Mouse (Mus musculus) intestine, embryonic 16.5 days (tissue): ENCODE measurements at regions not wholly inside any gene's neighbourhood (a gene's known extent, or its start where the extent isn't known, plus 50 kb on each side); places are given as distances from the start of the nearest gene placed in this dataset.

Experiments
- ATAC-seq: fragments of 200-750 bp; cut with Nextera tagmentation; 2 replicates; pipeline ENCODE4 v1.8.0; 2017; ENCODE audit warnings: moderate TSS enrichment, moderate library complexity
- H3K27ac ChIP-seq: fragments of 300-500 bp; sonication (generic); 2 replicates; pipeline ENCODE4 v1.5.1; 2014; ENCODE audit warnings: mild to moderate bottlenecking, low read length
- H3K27me3 ChIP-seq: fragments of 300-500 bp; sonication (generic); replicated peaks from 2 replicates; pipeline ENCODE4 v1.6.1; 2014; ENCODE audit warnings: low read length, control low read depth, mixed read lengths; ENCODE audit not compliant: control insufficient read depth, insufficient read depth
- H3K36me3 ChIP-seq: fragments of 300-500 bp; sonication (generic); 2 replicates; pipeline ENCODE4 v1.6.1; 2014; ENCODE audit warnings: low read length, control low read depth; ENCODE audit not compliant: control insufficient read depth, insufficient read depth
- H3K4me1 ChIP-seq: fragments of 300-500 bp; sonication (generic); 2 replicates; pipeline ENCODE4 v1.6.1; 2014; ENCODE audit warnings: low read length, control low read depth, mixed read lengths; ENCODE audit not compliant: control insufficient read depth, insufficient read depth
- H3K4me2 ChIP-seq: fragments of 300-500 bp; sonication (generic); 2 replicates; pipeline ENCODE4 v1.6.1; 2014; ENCODE audit warnings: low read depth, low read length, control low read depth
- H3K4me3 ChIP-seq: fragments of 300-500 bp; sonication (generic); 2 replicates; pipeline ENCODE4 v1.5.1; 2014; ENCODE audit warnings: mild to moderate bottlenecking, low read length
- H3K9ac ChIP-seq: fragments of 300-500 bp; sonication (generic); 2 replicates; pipeline ENCODE4 v1.6.1; 2014; ENCODE audit warnings: low read depth, low read length
- H3K9me3 ChIP-seq: fragments of 300-500 bp; sonication (generic); 2 replicates; pipeline ENCODE4 v1.6.1; 2016; ENCODE audit warnings: low read length, control low read depth; ENCODE audit not compliant: control insufficient read depth
- WGBS: fragments of 180-500 bp; shearing (Covaris S2); extraction: QIAGEN DNeasy Blood & Tissue Kit; methylation state at CpG from one replicate; pipeline ENCODE4 v1.1.7; 2014; 5-methylcytosine and 5-hydroxymethylcytosine counted together

GRCm38 (mm10) chr10:11875145-11876131, 532.2 kb downstream of the Epm2a start:
- no peaks in the 10 kb centered on the region for H3K4me1 ChIP-seq
- 62% methylated on average over 5 of the region's 5 CpGs for WGBS
- no peaks in the 10 kb centered on the region for H3K9me3 ChIP-seq
- no peaks in the 10 kb centered on the region for H3K36me3 ChIP-seq
- H3K4me3 ChIP-seq = no peak overlapping the region
- ATAC-seq = no peak
- H3K9ac ChIP-seq = no peak overlapping the region
- no peak overlapping the region for H3K27ac ChIP-seq
- no peaks in the 10 kb centered on the region for H3K27me3 ChIP-seq
- no peak overlapping the region for H3K4me2 ChIP-seq

GRCm38 (mm10) chr10:11886237-11886636, 543.0 kb downstream of the Epm2a start:
- WGBS = 92% methylated on average over 4 of the region's 4 CpGs

GRCm38 (mm10) chr10:11888953-11889352, 545.7 kb downstream of the Epm2a start:
- H3K4me2 ChIP-seq = no peak overlapping the region
- no peaks in the 10 kb centered on the region for H3K36me3 ChIP-seq
- no peak overlapping the region for H3K9ac ChIP-seq
- H3K4me1 ChIP-seq = no peaks in the 10 kb centered on the region
- no peaks in the 10 kb centered on the region for H3K9me3 ChIP-seq
- no peak for ATAC-seq
- H3K4me3 ChIP-seq = no peak overlapping the region
- no peaks in the 10 kb centered on the region for H3K27me3 ChIP-seq
- 68% methylated on average over 2 of the region's 2 CpGs for whole genome bisulfite sequencing
- H3K27ac ChIP-seq = no peak overlapping the region

More at GRCm38 (mm10) chr10:11886237-11886636, 543.0 kb downstream of the Epm2a start:
- Histone ChIP-seq H3K4me2 (no peak overlapping the region), H3K4me1 (no peaks in the 10 kb centered on the region), H3K4me3 (no peak overlapping the region), H3K27ac (no peak overlapping the region), H3K9ac (no peak overlapping the region), H3K27me3 (no peaks in the 10 kb centered on the region), H3K9me3 (no peaks in the 10 kb centered on the region), H3K36me3 (no peaks in the 10 kb centered on the region)
- ATAC-seq = no peak

GRCm38 (mm10) chr10:11922132-11922531, 578.9 kb downstream of the Epm2a start:
- H3K27me3 ChIP-seq = no peaks in the 10 kb centered on the region
- no peaks in the 10 kb centered on the region for H3K4me1 ChIP-seq
- H3K36me3 ChIP-seq = no peaks in the 10 kb centered on the region
- no peak overlapping the region for H3K4me3 ChIP-seq
- H3K27ac ChIP-seq = no peak overlapping the region
- H3K9ac ChIP-seq = no peak overlapping the region
- no peaks in the 10 kb centered on the region for H3K9me3 ChIP-seq
- ATAC-seq = no peak
- WGBS = 92% methylated on average over 3 of the region's 3 CpGs
- H3K4me2 ChIP-seq = no peak overlapping the region

- Histone ChIP-seq H3K36me3 (no peaks in the 10 kb centered on the region), H3K9ac (no peak overlapping the region), H3K9me3 (no peaks in the 10 kb centered on the region), H3K4me3 (no peak overlapping the region), H3K4me2 (no peak overlapping the region), H3K27me3 (no peaks in the 10 kb centered on the region), H3K4me1 (no peaks in the 10 kb centered on the region), H3K27ac (no peak overlapping the region)
- no peak for ATAC-seq
- WGBS = 91% methylated on average over 2 of the region's 2 CpGs
These were observed 595.0 kb downstream of the Epm2a start for GRCm38 (mm10) chr10:11938164-11938563.

GRCm38 (mm10) chr10:11942772-11943171, 599.6 kb downstream of the Epm2a start:
- no peaks in the 10 kb centered on the region for H3K27me3 ChIP-seq
- no peak overlapping the region for H3K4me2 ChIP-seq
- no peak overlapping the region for H3K27ac ChIP-seq
- H3K36me3 ChIP-seq = no peaks in the 10 kb centered on the region
- no peaks in the 10 kb centered on the region for H3K9me3 ChIP-seq
- 85% methylated on average over 2 of the region's 2 CpGs for WGBS
- H3K4me3 ChIP-seq = no peak overlapping the region
- no peaks in the 10 kb centered on the region for H3K4me1 ChIP-seq
- no peak overlapping the region for H3K9ac ChIP-seq
- no peak for ATAC-seq

GRCm38 (mm10) chr10:11960327-11960922, 617.2 kb downstream of the Epm2a start:
- H3K4me2 ChIP-seq = no peak overlapping the region
- 39% methylated on average over 3 of the region's 3 CpGs for WGBS
- H3K4me3 ChIP-seq = no peak overlapping the region
- H3K9me3 ChIP-seq = no peaks in the 10 kb centered on the region
- H3K4me1 ChIP-seq = no peaks in the 10 kb centered on the region
- H3K36me3 ChIP-seq = no peaks in the 10 kb centered on the region
- no peaks in the 10 kb centered on the region for H3K27me3 ChIP-seq
- H3K27ac ChIP-seq = no peak overlapping the region
- no peak for ATAC-seq
- no peak overlapping the region for H3K9ac ChIP-seq

- no peak for ATAC-seq
- H3K9ac ChIP-seq = no peak overlapping the region
- no peak overlapping the region for H3K4me2 ChIP-seq
- H3K27me3 ChIP-seq = no peaks in the 10 kb centered on the region
- H3K4me1 ChIP-seq = no peaks in the 10 kb centered on the region
- no peak overlapping the region for H3K4me3 ChIP-seq
- H3K36me3 ChIP-seq = no peaks in the 10 kb centered on the region
- 42% methylated on average over 3 of the region's 3 CpGs for WGBS
- H3K9me3 ChIP-seq = no peaks in the 10 kb centered on the region
- no peak overlapping the region for H3K27ac ChIP-seq
These were observed 661.8 kb downstream of the Epm2a start for GRCm38 (mm10) chr10:12004966-12005365.

- ATAC-seq = no peak
- no peak overlapping the region for H3K9ac ChIP-seq
These were observed 662.7 kb downstream of the Epm2a start for GRCm38 (mm10) chr10:12005889-12006288.

More at GRCm38 (mm10) chr10:12005889-12006288, 662.7 kb downstream of the Epm2a start:
- 29% methylated on average over 1 of the region's 1 CpGs for WGBS
- Histone ChIP-seq H3K27me3 (no peaks in the 10 kb centered on the region), H3K4me2 (no peak overlapping the region), H3K4me3 (no peak overlapping the region), H3K27ac (no peak overlapping the region), H3K36me3 (no peaks in the 10 kb centered on the region), H3K9me3 (no peaks in the 10 kb centered on the region), H3K4me1 (no peaks in the 10 kb centered on the region)
